Mouse (Mus musculus): ENCODE results near the gene Kdelr3.
A peak's percentile ranks its signal among the peaks of the same experiment; 100 is the strongest.

The Kdelr3 gene

DNA sequence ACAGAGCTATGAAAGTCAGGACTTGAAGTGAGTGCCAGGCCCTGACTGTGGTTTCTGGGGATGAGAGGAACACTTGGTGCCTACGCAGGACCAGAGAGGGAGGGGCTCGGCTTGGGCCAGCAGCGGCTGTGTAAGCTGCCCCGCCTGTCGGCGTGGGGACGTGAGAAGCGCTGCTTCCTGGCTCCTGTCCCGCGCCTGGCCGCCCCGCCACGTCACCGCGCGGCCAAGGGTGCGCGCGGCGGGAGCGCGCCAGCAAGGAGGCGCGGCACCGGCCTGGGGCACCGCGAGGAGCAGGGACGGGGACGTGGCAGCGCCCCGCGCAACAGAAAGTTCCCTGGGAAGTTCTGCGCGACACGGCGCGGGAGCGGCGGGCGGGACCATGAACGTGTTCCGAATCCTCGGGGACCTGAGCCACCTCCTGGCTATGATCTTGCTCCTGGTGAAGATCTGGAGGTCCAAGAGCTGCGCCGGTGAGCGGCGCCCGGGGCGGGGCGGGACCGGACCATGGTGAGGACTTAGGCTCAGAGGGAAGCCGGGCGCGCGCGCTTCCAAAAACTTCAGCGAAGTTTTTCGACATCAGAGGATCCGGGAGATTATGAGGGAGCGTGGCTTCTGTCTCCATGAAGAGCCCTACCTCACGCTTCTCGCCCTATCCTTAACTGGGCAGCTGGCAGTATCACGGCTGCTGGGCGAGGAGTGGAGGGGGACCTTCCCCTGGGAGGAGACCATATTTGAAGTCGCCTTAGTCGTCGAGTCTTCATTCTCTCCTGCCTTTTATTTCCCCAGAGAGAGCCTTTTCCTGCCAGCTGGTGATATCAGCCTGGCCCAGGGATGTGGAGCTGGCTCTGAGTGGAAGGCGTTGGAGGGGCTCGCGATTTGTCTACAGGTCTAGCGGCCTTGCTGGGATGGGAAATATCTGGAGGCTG lies at the start of gene Kdelr3:
Gene Kdelr3 (plus strand): TSS at position 241 of the 926 bp plus-strand sequence.
- DNase-seq, result peak; percentile 83

DNA sequence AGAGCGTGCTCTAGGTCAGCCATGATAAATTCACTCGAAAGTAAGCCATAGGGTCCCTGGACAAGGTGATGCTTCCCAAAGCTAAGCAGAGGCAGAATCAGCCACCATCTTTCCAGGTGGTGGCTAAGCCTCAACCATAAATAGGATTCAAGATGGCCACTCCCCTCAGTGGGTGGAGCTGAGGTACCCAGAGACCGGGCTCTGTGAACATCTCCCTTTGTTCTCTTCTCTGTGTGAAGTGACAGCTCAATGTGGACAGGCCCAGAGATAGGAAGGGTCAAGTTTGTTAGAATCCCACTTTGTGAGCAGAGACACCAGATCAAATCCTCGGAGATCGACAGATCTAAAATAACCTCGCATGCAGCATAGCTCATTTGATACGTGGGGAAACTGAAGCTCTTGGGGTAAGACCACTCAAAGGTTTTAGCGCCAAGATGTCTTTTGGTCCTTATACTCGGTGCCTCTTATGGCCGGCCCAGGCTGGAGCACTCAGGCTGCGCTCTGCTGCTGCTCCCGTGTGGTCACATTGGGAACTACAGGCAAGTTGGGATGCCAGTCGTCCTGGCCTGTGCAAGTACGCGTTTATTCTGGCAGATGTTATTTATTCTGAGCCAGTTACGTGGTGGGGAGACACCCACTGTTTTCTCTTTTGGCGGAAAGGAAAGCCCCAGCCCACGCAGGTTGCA lies 49.5 kb upstream of the Kdelr3 start:
- DNase-seq, result peak; percentile 92

DNA sequence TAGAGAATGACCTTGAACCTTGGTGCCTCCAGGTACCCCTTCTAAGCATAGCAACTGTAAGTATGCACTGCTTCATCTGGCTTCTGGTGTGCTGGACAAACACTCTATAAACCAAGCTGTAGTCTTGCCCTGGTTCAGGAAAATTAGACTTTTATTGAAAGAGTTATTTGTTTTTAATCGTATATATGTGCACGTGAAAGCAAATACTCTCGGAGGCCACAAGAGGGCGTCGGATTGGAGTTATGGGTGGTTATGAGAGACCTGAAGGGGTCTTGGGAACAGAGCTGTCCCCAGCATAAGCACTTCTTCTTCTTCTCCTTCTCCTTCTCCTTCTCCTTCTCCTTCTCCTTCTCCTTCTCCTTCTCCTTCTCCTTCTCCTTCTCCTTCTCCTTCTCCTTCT lies 46.6 kb upstream of the Kdelr3 start:
- DNase-seq, result no peak

DNA sequence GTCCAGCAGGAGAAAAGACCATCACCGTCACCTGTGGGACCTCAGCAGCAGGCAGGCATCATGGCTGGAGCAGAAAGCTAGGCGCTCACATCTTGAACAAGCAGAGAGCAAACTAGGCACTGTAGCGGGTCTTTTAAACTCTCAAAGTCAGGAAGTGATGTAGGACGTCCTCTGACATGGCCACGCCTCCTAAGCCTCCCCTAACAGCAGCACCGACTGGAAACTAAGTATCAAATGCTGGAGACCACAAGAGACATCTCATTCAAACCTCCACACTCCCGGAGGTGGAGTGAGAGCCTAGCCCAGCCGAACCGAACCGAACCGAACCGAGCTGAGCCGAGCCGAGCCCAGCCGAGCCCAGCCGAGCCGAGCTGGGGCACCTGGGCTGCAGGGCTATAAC lies 45.6 kb upstream of the Kdelr3 start:
- peak; percentile 13 for DNase-seq

DNA sequence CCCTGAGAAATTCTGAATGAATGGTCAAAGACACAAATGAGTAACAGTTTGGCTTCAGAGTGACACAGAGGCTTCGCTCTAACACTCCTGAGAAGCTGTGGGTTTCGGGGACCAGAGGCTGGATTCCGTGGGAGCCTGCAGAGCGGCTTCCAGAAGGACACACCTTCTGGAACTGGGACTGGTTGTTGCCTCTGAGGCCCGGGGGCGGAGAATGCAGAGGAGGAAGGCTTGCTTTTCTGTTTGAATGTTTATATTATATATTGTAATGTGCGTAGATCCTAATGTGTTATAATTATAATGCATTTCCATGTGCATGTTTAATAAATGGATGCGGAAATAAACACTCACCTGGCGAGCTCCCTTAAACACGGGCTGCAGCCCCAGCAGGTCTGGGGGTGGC lies 45.1 kb upstream of the Kdelr3 start:
- no peak for DNase-seq

DNA sequence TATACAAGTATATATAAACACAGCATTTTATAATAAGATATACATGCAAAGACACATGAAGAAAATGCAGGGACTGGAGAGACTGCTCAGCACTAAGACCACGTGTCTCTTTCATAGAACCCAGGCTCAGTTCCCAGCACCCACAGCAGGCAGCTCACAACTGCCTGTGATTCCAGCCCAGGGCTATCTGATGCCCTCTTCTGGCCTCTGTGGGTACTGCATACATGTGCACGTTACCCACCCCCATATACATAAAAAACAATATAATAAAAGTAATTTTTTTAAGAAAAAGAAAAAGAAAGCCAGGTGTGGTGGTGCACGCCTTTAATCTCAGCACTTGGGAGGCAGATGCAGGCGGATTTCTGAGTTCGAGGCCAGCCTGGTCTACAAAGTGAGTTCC lies 43.2 kb upstream of the Kdelr3 start:
- no peak for DNase-seq

DNA sequence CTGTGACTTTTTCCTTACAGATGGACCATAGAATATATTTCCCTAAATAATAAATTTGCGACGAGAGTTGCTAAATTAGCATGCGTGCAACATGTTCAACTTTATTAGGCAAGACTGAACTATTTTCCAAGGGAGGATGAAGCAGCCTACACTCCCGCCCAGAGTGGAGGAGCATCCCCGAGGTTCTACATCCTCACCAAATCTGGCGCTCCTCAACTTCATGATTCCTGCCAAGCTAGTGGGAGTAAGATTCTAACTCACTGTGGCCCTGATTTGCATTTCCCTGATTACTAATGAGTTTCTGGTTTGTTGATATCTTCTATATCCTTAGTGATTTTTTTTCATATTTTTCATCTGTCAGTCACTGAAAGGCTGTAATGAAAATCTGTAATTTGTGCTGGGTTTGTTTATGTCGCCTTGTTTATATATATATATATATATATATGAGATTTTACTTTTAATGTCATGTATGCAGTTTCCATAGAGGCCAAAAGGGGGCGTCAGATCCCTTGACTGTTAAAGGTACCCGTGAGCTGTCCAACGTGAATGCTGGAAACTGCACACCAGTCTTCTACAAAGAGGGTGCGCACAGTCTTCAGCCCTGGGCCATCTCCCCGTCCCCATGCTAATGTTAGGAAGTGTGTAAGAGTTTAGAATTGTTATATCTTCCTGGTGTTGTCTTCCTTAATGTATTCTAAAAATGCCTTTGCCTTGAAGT lies 42.4 kb upstream of the Kdelr3 start:
- DNase-seq, result peak; percentile 10

DNA sequence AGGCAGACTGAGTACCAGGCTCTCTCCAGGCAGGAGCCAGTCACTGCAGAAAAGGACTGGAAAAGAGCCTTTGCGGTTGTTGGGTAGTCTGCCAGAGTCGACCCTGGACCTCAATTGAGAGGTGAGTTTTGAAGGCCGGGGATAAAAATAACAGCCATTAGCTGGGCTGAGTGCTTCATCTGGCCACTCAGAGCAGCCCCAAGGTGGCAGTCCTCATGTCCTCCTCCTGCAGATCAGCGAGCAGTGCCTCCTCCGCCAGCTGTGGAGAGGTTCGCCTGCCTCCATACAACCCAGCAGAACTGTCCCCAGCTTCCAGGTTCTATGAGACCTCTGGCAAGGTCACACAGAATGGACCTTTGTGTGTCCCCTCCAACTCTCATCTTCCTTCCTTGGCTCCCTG lies 39.0 kb upstream of the Kdelr3 start:
- no peak for DNase-seq

DNA sequence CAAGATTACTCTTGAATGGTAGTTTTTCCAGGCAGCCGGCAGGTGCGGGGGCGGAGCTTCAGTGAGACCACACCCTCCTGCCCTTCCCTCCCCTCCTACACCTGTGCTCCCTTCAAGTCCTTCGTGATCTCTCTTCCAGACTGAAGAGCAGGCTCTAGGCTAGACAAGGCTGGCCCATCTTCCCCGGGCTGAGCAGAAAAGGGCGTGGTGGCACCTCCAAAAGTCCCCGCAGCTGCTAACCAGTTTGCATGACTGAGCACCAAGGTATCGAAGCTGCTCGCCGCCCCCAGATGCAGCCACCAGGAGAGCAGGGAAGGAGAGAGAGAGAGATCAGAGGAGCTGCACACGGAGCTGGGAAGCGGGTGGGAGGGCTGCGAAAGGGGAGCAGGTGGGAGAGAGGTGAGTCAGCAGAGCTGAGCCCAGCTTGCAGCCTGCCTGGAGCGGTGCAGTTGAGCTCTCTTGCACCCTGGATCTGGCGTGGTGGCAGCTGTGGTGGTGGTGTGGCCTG lies 35.0 kb upstream of the Kdelr3 start:
- peak; percentile 28 for DNase-seq

DNA sequence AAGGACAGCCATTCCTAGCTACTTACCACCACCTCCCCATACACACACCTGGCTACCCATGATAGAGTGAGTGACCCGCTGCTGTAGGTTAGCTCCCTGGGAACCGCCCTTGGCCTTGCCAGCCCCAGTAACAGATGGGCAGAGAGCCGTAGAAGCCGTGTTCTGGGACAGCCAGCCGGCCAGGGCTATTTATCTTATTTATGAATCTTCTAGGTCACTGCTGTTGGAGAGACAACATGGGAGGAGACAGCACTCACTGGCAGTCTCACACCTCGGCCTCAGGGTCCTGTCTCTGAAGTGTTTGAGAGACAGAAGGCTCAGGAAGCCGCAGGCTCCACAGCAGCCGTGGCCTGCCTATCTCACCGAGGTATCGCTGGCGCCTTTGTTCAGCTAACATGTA lies 26.7 kb upstream of the Kdelr3 start:
- no peak for DNase-seq

DNA sequence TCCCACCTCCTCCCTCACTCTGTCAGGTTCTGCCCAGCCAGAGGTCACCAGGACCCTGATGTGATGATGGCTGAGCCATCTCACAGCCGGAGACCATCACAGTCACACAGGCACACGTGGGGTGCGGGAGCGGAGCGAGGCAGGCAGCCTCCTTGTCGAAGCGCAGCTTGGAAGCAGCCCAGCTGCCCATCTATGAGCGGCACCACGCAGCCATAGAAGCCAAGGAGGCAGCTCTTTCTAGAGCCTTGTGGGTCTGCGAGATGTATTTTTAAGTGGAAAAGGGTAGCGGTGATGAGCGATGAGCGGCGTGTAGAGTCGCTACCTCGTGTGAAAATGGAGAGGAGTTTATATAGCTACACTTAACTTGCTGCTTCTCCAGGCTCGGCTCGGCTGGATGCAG lies 22.7 kb upstream of the Kdelr3 start:
- no peak for DNase-seq

DNA sequence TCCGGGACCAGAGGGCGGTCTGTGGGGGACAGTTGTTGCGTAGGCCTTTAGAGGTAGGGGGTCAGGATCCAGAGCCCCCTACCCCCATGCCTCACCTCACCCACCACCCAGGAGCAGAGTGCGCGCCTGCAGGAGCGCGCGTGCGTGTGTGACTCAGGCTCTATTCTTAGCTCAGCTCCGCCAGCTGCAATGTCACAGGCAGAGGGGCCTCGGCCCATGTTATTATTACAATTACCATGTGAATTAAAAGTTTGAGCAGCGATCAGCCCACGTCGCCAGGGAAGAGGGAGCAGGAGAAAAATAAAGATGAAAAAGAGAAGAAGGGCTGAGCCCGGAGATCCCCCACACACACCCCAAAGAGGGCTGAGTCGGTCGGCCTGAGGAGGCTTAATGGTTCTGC lies 16.1 kb upstream of the Kdelr3 start:
- no peak for DNase-seq

DNA sequence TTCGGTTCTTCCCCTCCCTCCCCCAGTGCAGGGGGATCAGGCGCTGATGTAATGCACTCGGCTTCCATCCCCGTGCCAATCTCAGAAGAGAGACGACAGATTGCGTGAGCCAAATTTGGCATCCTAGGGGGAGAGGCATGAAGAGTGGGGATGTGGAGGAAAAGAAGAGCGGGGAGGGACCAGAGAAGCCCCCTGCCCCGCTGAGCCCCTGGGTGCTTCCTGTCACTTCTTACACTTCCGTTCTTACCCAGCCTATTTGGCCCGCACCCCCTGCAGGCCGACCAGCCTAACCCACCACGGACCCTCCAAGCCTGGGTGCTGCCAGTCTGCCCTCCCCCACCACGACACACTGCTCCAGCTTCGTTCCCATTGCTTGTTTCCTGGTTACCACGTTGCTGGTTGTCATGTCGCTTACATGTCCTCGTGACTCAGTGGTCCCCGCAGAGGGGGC lies 13.3 kb upstream of the Kdelr3 start:
- no peak for DNase-seq

DNA sequence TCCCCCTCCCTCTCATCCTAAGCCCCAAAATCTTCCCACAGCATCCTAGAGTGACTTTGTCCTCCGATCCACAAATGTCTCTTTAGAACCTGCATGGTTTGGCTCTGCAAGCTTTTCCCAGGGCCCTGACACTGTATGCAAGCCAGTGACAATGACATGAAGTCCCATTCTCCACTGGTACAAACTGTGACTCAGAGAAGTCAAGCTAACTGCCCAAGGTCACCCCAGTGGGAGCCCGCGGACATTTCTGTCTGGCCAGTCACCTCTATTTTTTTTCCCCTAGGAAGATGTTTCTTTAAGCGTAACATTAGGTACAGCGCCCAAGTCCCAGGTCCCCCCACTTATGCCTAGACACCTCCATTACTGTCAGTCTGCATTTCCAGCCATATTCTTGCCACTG lies 12.8 kb upstream of the Kdelr3 start:
- DNase-seq, result no peak

DNA sequence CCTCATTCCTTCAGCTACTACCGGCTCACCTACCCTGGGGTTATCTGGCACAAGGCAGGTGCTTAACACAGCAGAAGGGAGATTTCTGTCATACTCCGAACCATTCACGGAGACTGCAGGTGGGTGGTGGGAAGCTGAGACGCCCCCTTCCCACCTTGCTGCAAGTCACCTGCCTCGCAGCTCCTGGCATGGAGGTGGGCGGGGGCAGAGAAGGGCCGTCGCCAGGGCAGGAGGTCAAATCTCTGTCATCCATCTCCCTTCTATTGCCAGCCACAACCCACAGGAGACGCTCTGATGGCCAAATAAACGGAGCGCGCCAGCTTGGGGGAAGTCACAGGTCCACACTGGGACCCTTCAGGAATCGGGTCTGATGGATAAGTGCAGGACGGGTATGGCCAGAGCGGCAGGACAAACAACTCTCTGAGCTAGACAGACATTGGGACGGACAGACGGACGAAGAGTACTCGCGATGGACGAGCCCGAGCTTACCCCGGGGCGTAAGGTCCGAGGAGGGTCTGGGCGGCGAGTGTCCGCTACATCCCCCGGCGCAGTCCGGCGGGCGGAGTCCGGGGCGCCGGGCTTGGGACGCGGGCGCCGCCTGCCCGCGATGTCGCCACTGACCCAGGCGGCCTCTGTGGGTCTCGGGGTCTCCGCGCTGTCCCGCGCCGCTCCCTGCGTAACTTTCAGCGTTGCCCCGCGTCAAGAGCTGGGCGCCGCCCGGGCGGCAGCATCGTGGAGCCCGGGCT lies 11.3 kb upstream of the Kdelr3 start, which contains the start of gene Kcnj4:
Gene Kcnj4 (minus strand): TSS at position 535 of the 746 bp plus-strand sequence.
- no peak for DNase-seq

DNA sequence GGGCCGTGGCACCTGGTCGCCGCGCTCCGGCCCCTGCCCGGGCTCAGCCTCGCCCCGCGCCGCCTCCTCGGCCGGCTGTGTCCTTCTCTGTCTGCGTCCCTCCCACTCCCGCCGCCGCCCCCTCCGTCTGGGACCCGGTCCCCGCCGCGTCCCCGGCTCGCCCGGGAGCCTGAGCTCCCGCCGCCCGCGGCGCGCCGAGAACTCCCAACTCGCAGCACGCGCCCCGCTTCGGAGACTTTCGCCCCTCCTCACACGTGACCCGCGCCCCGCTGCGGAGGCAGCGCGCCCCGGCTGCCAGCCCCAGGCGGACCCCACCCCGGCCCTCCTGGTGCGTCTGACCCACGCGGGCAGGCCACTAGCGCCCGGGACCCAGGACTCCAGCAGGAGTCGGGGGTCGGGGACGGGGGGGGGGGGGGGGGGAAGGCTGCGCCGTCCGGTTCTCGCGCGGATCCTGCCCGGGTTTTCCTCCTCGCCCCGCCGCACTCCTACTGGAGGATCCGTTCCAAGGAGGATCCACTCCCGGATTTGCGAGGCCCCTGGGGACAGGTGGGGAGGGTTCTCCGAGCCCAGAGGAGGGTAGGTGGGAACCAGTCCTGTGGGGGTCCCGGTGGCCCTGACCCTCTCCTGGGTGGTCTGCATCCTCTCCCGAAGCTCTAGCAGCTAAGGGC lies 10.5 kb upstream of the Kdelr3 start:
- DNase-seq, result peak; percentile 67

DNA sequence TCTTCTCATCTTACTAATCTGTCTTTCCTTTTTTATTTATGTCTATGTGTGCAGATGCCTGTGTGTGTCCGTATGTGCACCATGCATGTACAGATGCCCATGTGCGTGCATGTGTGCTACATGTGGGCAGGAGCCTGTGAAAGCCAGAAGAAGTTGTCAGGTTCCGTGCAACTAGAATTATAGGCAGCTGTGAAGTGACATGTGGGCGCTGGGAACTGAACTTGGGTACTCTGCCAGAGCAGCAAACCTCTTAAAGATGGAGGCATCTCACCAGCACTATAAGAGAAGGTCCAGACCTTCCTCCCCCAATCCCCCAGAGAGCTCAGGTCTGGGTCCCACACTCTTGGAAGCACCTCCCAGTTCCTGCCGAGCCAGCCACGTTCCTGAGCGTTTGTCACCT lies 9.8 kb upstream of the Kdelr3 start:
- no peak for DNase-seq

DNA sequence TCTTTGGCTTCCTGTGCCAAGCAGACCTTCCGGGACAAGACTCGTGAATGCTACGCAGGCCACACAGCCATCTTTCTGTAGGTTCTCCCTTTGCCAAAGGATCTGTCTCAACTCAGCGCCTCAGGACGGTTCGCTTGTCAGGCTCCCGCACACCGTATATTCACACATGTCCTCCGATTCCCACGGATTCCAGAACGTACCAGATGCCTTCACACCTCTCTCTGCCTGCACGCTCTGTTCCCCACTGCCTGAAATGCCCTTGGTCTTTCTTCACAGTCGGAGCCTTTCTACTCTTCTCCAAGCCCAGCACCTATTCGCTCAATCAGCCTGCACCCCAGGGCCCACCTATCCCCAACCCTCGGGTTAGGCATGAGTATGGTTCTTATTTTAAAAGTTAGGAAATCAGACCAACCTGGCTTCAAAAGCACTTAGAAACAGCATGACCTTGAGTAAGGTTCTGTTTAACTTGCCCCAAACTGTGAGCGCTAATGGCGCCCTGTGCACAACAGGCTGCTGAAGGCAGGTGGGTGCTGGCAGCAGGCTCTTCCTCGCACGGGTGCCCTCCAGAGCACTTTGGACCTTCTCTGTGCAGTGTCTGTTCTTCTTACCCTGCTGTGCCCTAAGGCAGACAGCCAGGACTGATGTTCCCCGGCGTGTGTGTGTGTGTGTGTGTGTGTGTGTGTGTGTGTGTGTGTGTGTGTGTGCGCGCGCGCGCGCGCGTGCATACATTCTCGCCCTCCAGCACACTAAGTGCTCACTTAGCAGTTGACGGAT lies 9.0 kb upstream of the Kdelr3 start:
- no peak for DNase-seq

DNA sequence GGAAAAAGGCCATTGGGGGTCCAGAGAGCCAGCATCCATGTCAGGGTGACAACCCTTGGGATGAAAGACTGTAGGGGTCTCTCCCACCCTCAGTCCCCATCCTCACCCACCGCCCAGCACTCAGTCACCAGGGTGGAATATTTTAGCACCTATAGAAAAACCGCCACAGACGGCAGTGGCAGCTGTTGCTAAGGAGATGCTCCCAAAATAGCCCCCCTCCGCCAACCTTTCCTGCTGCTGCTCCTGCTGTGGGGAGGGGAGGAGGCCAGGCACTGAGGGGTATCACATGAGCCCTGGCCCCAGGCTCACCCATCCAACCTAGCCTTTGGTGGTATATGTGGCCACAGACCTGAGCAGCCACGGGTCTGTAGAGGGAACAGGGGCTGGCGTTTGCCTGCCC lies 6.2 kb upstream of the Kdelr3 start:
- no peak for DNase-seq

DNA sequence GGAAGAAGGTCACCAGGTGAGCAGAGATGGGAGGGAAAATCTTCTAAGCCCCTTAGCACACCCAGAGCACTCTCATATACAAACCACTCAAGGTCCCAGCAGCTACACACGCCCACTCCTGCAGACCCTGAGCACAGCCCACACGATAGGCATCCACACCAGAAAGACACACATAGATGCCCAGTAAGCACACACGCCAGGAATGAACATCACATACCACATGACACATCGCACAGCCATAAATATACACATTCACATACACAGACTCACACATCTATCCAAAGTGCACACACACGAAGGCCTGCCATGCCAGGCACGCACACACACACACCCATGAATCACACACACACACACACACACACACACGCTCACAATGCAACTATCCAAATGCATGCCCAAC lies 5.8 kb upstream of the Kdelr3 start:
- no peak for DNase-seq

Measured in lung, postnatal 36 days (tissue).